Mouse (Mus musculus) layer of hippocampus, postnatal 36 days (tissue): ENCODE results near the gene Lingo2. TPM values are rescaled to one million over a fixed set of nuclear protein-coding genes. Genes with fewer than 3 reads are reported as not detected.
"Not testable (repeated sequence)": the region's sequence is repeated elsewhere in the genome, so short reads cannot be mapped to it uniquely, and the experiment has no call there.

Experiments
- DNase-seq, 2 experiments: peaks; one replicate each; pipeline ENCODE4 v3.0.0; 2022
- total RNA-seq, 2 experiments: library from RNA; stranded (reverse); gene quantifications; 2 replicates each; pipeline ENCODE4 v1.2.3; 2021

Lingo2 gene
- total RNA-seq, 2 experiments from 2014 or later, result 44.6 to 49.2 TPM

DNA sequence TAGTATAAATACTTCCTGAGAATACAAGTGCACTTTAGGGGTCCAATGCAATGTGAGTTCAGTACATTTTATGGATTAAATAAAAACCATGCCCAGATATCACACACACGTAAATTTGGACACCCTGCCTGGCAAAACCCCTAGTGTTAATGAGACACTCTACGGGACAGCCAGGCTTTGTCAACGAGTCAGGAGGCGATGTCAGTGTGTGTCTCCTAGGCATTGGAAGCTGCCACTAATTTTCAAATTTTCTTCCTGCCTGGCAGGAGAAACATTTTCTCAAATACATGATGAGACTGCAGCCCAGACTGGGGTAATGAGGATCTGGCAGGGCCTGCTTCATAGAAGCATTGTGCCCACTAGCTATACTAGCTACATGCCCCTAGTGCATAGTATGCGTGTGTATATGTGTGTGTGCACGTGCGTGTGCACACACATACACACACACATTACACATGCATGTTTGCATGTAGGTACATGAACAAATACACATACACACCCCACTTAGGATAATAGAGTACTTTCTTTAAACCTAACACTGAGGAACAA, 1128.2 kb downstream of the Lingo2 start:
- no peak for DNase-seq

DNA sequence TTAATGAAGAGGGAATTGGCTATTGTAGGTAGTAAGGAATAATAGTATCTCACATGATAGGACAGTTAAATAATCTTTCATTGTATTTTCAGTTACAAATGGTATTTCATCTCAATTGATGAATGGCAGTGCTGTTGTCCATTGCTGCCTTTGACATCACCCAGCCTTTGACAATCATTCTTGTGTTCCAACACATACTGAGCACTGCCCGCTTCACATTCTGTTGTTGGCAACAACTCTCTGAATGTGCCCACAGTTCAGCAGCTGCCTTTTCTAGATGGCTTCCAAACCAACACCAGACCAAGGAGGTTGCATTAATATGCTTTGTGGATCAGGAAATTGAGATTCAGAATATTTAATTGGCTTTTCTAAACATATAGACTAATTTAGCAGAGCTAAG, 1130.8 kb downstream of the Lingo2 start:
- no peak for DNase-seq

DNA sequence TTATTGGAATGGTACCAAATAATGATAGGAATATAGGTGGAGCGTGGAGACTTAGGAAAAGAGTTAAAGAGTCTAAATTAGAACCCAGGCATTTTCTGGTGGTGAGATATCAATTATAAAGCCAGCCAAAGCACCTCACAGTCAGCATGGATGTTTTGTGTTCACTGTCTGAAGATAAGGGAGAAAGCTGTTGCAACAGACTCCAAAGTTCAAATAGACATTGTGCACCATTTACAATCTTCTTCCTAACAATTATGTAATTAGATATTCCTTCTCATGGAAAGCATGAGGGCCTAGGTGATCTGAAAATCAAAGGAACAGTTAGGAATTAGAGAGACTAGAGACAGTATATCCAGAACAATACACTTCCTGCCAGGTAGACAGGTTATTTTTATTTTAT, 1136.8 kb downstream of the Lingo2 start:
- DNase-seq, result no peak

DNA sequence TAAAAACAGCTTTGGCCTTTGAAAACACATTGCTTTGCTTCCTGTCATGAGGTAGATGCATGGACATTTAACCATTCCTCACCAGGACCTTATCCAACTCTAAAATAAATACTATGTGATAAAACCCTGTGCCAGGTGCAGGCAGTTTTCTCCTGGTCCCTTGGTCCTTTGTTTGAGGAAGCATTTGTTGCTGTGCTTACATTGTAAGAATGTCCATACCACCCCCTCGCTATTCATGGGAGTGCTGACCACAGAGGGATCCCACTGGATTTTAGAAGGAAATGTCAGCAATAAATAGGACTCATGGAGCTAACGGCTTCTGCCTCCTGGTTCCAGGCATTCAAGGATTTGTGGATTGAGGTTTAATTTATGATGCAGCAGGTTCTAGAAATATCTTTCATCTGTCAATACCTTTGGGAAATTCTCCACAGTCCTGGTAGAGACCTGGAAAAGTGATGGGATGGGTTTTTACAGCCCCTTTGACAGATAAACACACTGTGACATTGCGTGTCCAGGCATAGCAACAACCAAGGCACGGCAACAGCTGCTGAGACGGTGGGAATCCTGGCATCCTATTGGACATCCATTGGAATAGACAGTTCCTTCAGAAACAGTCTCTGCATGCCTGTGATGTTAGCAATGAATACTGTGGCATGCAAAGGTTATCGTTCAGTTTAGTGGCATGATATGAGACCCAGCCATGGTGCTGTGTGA, 1143.9 kb downstream of the Lingo2 start:
- no peak for DNase-seq

DNA sequence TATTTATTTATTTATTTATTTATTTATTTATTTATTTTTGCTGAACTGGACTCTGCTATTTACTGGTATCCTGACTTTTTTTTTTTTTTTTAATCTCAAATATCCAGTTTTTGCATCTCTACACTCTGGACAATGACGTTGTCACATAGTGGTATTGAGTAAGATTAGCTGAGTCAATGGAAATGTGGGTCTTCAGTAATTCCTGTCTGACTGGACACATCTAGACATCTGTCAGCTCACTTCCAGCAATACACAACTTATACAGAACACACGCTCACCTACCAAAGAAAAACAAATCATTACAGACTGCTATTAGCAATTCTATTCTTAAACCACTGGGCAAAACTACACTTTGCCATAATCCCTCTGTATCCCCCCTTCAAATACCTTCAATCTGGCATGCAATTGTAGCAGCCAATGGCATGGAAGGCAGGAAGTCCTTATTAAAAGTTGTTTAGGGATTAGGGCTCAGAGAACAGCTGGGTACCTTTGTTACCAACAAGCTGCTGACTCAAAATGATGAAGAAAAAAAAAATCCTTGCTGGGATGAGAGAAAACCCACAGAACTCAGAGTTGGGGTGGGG, 1144.6 kb downstream of the Lingo2 start:
- DNase-seq, result no peak

DNA sequence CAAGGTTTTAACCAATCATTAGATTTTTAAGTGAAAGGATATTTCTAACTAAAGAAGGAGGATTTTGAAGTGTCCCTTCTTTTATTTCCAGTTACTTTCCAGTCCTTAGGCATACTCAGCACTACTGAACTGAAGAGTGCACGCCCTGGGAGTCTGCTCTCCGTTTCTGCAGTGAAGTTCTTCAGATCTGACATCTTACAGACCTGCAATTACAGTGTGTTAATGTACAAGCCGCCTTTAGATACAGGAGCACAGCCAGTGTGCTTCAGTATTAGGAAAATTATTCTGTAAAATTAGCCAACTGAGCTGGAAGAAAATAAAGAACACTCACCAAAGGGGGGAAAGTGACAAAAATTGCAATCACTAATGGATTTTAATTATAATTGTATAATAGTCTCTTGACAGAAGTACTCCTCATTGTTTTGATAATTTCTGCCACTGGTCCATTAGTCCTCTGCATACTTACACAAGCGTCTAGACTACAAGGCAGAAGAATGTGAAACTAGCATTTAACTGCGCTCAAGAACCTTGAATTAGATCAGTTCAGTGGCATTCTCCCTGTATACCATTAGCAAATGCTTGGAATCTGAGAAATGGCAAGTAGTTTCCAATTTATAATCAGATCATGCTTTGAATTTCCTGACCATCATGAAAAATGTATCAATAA, 1167.2 kb downstream of the Lingo2 start:
- DNase-seq, result no peak

DNA sequence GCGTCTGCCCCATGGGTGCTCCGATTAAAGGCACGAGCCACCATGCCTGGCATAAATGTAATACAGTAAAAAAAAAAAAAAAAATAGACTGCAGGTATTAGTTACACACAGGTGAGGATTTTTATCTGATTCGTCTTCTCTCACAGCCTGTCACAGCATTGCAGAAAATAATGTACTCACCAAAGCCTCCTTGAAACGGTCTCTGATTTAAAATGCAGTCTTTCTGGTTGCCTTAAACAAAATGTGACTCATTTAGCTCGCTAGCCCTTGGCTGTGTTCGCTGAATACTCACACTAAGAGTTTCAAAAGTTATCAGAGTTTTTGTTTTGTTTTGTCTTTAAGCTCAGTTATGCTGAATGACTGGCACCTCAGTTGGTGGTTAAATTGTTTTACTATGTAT, 1180.7 kb downstream of the Lingo2 start:
- no peak for DNase-seq

DNA sequence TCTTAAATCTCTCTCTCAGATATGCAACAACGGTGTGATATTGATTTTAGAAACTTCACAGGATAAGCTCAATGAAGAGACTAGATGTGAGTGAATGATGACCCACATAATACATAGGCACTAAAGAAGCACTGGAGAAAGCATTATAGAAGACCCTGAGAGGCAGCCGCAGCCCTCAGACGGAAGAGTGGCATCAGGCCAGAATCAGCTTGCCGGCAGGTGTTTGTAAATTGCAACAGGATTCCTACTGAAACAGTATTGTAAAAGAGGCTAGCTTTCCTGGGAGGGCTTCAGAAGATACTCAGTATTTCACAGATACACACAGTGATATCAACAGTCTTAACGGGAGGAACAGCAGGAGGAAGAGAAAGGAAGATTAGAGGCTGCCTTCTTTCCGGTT, 1184.6 kb downstream of the Lingo2 start:
- no peak for DNase-seq

DNA sequence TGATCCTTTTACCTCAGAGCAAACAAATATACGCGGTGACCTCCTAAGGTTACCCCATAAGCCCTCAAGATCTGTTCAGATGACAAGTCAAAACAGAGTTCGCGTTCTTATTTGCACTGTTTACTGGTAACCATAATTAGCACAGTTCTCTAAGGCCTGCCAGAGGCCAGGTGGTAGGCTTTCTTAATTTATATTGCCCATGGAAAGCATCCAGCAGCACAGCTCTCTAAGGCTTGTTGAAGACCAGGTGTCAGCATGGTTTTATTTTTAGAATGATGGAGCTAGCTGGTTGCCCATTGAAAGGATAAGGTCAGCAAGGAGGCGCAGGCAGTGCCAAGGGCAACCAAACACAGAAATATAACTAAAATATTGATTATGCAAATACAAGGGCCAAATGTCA, 1190.4 kb downstream of the Lingo2 start:
- DNase-seq, result no peak

DNA sequence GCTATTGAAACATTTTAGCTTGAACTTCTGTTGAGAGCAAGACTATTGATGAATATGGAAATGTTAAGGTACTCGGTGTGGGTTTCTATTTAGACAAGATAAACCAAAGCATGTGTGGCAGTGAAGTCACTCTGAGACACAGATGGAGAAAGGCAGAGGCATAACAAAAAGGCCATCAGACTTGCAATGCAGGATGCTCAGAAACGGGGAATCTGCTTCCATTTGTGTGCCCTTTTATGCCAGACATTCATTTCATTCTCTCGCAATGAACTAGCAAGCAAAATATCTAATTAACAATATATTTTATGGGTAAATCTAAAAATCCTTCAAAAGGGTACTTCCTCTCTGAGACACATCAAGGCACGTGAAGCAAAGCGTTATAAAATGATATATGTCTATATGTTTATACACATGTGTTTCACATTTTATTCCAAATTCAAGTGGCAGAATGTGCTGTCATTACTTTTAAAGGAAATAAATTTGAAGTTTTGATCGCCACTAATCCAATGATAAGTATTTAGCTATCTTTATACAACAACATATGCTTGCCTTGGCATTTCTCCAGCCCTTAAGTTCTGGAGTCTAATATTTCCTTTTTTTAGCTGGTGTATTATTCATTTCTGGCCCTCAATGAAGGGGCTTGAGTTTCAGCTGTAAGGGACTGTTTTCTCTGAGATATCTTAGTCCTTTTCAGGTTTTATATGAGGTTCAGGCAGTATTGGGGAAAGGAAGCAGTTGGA, 1199.3 kb downstream of the Lingo2 start:
- DNase-seq, result no peak

DNA sequence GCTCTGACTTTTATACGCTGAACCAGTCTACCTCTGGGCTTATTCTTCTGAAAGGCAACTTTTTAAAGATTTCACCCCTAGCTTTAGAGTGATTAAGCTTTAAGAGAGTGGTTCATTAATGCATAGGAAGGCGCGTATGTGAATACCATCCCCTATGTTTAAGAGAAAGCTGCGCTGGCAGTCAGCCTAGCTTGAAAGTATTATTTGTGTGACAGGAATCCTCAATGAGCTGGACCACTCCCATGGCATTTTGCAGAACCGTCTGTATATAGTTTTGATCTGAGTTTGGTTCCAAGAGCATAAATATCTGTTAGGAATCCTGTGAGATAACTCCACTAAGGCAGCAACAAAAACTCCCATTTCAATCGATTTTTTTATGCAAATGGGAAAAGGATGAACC, 1204.9 kb downstream of the Lingo2 start:
- DNase-seq, result no peak

DNA sequence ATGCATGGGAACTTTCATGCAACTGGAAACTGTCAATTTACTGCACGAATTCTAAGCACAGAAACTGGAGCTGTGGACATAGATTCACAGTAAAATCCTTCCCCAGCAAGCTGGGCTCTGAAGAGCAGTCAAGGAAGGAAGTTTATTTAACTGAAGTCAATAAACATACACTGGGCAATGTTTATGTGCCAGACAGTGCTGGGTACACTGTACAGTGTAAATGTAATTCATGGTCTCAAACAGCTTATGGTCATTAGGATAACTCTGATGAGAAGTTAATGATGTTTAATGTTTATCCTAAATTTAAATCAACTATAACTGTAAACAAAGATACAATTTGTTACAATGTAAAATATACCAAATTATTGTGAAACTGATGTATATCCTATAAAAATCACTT, 1226.8 kb downstream of the Lingo2 start:
- DNase-seq, result no peak

DNA sequence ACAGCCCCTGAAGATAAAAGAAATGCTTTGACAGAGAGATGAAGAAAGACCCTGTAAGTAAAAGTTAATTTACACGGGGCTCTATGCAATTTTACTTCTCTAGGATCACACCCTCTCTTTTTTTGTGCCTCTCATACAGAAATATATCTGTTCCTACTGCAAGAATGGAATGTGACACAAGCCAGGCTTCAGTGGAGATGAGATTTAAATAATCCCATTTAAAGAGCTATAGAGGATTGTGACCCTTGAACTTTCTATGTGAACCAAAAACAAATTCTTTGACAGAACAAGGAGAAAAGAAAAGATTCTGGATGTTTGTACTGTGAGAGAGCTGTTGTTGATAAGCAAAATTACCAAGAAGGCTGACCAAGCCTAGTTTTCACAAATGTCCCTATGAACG, 1247.4 kb downstream of the Lingo2 start:
- DNase-seq, result no peak

DNA sequence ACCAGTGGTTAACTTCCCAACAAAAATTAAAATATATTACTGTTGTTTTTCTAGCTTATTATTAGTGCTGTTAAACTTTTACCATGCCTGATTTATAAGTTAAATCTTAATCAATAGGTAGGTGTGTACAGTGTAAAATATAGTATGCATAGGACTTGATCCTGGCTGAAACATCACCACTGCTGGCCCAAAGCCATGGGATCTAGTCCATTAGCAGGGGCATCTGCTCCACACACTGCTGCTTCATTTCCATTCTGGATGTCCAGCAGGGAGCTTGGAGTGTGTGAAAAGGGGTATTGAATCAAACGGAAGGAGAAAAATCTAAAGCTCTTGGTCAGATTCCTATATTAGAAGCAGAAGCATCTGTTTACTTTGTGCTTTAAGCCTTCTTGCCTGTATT, 1248.9 kb downstream of the Lingo2 start:
- no peak for DNase-seq

DNA sequence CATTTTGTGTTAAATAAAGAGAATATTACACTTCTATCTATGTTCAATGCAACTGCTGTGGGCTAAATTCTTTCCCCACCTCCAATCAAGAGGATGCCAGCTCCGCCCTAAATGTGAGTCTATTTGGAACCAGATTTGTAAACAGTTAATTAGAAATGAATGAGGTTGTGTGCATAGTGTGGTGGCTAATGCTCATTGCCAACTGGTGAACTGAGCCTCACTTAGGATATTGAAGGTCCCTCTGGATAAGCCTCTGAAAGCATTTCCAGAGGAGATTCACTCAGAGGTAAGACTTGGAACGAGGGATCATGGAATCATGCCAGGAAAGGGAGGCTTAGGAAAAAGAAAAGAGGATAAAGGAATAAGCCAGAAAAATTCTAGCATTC, 1256.4 kb downstream of the Lingo2 start:
- DNase-seq, result no peak

DNA sequence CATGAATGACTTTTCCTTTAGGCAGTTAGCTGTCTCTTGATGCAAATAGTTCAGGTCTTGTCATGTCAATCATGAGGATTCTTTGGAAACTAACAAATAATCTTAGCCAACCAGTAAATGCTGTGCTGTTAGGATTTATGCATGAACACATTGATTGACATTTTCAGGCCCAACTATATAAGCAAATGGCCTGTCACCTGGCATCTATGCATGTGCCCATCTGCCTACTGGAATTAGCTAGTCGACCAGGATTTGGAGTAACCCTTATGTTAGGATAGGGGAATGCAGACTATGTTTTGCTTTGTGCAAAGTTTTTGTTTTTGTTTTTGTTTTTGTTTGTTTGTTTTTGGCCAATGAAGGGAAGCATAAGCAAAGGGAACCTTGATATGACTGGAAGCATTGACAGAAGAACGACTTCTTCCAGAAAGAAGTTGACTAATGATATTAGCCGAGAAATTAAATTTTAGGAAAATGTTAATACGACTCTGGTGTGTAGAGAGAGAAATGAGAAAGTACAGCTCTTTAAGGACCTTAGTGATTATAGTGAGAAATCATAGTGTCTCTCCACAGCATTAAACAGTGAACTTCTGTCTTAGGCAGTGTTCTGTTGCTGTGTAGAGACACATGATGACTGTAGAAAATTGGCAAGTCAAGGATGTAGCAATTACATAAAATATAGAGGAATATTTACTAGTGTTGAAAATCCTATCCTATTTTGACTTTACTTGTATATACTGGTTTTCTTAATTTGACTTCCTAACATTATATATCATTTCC, 1257.0 kb downstream of the Lingo2 start:
- DNase-seq, result no peak

DNA sequence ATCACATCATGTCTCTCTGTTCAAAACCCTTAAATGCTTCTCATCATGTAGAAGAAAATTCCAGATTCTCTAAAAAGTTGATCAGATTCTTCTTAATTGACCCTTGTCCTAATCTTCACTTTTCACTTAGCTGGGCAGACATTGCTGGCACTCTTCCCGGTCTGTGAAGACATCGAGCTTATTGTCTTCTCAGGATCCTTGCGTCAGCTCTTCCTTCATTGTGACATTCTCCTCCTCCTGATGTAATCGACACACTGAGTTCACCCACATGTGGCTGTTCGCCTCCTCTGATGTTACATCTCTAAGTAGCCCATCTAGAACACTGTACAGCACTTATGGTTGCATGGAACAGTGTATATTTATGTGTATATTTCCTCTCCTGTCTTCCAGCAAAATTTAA, 1261.0 kb downstream of the Lingo2 start:
- no peak for DNase-seq

DNA sequence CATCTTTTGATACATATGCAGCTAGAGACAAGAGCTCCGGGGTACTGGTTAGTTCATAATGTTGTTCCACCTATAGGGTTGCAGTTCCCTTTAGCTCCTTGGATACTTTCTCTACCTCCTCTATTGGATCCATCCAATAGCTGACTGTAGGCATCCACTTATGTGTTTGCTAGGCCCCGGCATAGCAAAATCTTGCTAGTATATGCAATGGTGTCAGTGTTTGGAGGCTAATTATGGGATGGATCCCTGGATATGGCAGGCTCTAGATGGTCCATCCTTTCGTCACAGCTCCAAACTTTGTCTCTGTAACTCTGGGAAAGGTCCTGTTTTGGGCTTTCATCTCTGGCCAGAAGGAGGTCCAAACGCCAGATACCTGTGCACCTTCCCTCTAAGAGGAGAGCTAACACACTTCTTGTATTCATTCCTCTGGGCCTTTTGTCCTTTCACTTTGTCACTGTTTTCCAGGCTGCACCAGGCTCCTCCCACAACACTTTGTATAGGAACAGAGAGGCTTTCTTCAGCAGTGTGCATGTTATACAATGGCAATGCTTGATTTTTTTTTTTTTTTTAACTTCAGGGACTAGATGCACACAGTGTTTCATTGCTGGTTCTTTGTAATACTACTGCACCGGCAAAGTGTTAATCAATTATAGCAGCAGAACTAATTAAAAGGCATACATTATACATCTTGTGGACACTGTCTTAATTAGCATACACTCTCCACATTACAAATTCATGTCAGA, 1262.9 kb downstream of the Lingo2 start:
- DNase-seq, result not testable (repeated sequence)
